Mouse (Mus musculus) cerebellum, postnatal 4 days (tissue): Measurements from ENCODE around the gene Carnmt1.

Experiments
- DNase-seq, 2 experiments: peaks; one replicate each; pipeline ENCODE4 v3.0.0; 2022; ENCODE audit warnings: low spot score in 2 of 2, mixed read lengths in 1 of 2

Carnmt1 gene

DNA sequence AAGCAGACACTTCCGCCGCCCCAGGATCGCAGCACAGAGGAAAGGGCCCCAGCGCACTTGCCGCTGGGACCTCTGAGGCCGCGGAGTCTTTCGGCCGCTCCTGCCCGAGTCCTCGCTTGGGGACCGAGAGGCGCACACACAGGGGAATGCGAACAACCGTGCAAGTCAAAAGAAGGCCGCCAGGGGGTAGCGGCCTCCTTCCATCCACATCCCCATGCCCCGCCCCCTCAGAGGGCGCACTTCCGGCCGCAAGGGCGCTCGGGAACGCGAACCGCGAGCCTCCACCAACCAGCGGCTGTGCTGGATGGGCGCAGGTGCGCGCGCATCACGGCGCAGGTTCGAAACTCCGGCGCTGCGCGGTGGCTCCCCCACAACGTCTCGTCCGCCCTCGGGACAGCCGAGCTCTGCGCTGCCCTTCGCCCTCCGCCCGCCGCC lies 42.3 kb downstream of the Carnmt1 start, which contains the start of gene D030056L22Rik:
Gene D030056L22Rik, plus strand, starts transcription at position 328 of the 435 bp plus-strand sequence.
- DNase-seq: peak; percentile 95 to 98

DNA sequence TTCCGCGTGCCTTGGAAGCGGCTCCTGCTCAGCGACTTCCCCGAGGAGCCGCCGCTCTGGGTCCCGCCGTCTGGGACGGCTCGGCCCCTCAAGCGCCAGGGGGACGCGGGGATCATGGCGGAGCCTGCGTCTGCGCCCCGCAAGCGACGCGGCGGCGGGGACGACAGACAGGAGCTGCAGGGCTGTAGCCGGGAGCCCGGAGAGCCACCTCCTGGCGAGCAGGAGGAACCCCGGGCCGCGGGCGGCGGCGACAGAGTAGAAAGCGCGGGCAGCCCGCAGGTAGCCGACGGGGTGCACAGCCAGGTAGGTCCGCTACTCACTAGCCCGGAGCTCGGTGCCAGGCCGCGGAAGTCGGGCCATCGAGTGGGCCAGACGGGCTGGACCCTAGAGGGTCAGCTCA lies 42.8 kb downstream of the Carnmt1 start:
- DNase-seq: peak; percentile 28 to 54

DNA sequence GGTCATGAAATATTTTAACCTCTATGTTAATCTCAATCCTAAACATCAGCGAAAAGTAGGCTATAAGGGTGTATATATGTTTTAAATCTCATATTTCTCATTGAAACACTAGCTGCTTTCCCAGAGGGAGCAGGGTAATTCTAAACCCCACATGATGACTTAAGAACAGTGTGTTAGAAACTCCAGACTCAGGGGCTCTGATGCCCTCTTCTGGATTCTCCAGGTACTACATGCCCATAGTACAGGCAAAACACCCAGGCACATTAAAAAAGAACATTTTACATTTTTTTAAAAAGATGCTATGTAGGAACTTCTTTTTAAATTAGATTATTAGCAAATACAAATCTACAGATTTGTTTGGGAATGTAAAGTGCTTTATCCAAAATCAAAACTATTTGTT lies 45.8 kb downstream of the Carnmt1 start:
- peak in 1 of 2 experiments; percentile 73 for DNase-seq

DNA sequence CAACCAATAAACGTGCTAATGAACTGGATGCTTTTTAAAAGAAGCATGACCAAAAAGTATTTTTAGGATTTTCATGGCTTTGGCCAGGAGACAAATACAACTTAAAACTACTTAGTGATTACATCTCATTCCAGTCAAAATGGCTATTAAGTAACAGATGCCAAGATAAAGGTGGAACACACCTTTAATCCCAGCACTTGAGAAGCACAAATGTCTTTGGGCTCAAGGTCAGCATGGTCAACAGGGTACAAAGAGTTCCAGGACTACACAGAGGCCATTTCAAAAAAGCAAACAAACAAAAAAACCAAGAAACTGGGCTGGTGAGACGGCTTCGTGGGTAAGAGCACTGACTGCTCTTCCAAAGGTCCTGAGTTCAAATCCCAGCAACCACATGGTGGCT lies 49.8 kb downstream of the Carnmt1 start:
- DNase-seq: no peak

DNA sequence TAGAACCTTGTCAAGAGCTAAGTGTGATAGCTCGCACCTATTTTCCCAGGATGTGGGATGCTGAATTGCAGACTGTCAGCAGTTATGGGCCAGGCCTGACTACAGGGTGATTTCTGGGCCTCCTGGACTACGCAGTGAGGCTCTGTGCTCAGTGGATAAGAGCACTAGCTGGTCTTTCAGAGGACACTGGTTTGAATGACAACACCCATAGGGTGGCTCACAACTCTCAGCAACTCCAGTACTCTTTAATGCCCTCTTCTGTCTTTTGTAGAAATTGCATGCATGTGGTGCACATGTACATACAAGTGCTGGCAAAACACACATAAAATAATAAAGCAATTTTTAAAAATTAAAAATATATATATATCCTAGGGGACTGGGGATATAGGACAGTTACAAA lies 54.6 kb downstream of the Carnmt1 start:
- DNase-seq: no peak

DNA sequence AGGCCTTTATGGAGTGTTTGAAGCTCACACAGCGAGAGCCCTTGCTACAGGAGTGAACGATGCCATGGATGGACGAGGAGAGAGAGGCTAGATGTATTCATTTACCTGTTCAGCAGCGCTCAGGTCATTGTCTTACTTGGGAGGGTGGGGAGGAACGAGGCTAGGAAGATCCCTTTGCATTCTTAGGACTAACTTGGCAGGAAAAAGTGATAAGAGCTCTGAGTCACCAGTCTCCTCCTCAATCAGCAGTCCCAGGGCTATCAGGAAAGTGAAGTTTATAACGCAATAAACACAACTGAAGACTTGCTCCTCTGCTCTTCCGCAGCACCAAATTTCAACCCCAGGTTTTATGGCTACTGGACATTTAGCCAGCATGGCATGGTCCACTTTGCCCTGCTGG lies 59.7 kb downstream of the Carnmt1 start:
- DNase-seq: no peak

DNA sequence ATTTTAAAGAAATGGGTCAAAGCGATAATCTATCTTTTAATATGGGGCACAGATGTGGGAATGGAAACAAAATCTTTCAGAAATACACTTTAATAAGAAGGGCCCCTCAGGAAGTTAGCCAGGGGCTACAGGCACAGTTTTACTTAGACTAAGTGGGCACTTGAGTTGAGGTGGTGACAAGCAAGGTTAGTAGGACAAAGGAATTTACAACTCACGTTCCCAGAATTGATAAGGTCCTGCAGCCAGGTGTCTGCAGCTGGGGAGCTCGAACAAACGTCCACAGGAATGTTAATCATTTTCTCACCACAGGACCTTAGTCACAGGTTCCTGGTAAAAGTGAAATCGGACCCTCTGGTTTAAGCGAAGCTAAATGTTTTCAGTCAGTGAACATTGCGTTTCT lies 60.5 kb downstream of the Carnmt1 start:
- DNase-seq: no peak

DNA sequence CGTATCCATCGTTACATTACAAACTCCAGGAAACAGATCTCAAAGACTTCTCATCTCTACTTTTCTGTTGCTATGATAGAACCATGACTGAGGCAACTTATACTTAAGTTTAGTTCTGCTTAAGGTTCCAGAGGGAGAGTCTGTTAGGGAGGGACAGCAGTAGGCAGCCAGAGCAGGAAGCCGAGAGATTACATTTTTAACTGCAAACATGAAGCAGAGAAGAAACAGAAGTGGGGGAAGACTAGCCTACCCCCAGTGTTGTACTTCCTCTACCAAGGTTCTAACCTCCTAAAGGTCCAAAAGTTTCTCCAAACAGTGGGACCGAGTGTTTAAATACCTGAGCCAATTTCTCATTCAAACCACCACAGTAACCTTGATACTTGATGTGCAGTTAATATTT lies 65.3 kb downstream of the Carnmt1 start:
- no peak for DNase-seq

DNA sequence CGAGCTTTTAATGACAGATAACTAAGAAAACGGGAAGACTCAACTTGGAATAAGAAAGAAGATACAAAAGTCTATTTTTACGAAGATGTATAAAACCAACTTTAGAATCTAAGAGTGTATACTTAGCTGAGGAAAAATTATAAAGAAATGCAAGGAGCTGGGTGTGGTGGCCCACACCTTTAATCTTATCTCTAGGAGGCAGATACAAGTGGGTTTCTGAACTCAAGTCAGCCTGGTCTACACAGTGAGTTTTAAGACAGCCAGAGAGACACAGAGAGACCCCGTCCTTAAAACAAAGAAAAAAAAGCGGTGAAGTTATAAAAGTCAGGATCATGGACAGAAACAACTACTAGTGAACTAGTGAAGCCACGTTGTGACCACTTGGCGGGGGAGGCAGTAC lies 68.6 kb downstream of the Carnmt1 start:
- no peak for DNase-seq

DNA sequence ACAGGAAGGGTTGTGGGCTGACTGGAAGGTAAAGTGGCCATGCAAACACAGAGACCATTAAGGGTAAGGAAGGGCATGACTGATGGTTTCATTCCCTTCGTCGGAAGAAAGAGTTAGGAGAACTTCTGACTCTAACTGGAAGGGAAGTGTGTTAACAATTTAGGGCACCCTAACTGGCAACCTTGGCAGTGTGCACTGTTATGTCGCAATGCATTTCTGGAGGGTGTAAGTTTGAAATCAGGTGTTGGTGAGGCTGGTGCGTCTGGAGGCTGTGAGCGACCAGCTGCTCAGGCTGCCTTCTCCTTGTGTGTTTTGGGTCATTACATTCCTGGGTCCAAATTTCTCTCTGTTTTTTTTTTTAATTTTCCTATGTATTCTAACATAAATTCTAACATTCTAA lies 73.4 kb downstream of the Carnmt1 start:
- DNase-seq: no peak

DNA sequence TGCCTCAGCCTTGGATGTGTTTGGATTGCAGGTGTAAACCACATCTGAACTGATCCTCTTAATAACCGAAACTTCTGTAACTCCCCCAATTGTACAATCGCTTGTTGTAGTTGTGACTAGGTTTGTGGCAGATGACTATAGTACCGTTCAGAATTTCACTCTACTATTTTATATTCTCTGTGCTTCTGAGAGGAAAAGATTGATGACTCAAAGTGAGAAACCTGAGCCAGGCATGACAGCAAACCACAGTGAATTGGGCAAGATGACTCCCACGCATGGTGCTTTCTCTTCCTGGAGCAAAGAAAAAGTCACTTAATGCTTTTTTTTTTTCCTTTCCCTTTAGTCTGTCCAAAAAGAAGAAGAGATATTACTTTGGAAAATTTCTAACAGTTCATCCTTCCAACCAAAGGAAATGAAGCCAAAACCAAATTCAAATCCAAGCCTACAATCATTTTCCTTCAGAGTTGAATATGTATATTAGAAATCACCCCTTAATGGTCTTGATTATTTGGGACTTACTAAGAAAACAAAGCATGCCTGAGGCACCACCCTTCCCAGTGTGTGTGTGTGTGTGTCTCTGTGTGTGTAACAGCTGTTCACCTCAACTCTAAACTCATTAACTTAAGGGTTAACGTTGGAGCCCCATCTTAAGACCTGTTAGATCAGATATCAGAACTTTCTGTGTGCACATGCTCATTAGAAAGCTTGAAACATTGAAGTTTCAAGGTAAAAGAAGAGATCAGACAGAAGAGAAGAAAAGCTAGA lies 76.2 kb downstream of the Carnmt1 start:
- no peak for DNase-seq

DNA sequence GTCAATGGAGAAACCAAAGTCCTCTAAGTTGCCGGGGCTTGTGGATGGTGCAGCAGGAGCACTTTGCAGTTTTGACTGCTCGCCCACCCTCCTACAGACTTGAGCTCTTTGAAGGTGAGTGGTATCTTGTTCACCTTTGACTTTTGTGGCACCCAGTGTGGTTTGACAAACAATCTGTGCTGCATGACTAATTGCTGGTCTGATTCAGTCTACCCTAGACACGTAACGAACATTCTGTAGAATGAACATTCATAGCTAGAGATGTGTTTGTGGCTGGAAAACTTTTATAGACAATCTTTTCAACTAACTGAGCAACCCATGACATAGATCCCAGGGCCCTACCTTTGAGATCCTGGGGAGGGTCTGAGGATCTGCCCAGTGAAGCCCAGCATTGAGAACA lies 76.8 kb downstream of the Carnmt1 start:
- no peak for DNase-seq

DNA sequence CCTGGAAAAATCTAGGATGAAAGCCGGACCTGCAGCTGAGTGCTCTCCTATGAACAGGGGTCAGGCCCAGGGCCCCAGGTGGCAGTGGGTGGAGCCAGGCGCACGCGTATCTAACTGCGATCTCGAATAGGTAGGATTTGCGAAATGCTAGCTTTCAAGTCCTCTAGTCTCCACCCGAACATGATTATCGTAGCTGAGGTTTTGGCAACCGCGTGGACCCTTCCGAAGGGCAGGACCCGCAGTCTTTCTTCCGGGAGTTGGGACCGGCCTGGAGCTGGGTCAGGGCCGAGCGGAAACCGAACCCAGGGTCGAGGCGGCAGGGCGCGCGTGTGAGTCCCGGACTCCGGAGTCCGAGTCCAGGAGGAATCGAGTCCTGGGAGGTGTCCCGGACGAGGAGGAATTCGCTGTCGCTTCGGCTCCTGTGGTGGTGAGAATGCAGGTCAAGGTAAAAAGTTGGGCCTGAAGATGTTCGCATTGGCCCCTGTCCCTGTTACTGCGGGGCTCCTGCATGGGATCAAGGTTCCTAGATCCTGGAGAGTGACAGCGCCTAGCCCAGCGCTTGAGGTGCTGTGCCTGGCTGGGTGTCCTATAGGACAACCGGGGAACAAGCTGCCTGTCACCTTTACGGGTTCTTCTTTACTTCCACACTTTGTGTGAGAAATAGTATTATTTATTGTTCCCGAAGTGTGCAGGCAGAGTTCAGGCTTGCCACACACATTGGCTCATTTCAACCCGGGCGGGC lies 79.2 kb downstream of the Carnmt1 start, which contains the start of gene Trpm6:
Gene Trpm6, plus strand, starts transcription at position 386 of the 742 bp plus-strand sequence.
- DNase-seq: peak in 1 of 2 experiments; percentile 2
